8 mouse cellular contexts compared by ENCODE assay signal in genomic region chr1:79640151-79640550, GRCm38 (mm10). TPM values are rescaled to one million over a fixed set of nuclear protein-coding genes. Genes with fewer than 3 reads are reported as not detected.
DNase-seq lines count a peak whose midpoint lies in the region.

No protein-coding gene starts in this region.

- DNase-seq in urinary bladder, postnatal 10 days (ENCODE audit: low spot score), result peak; percentile 10
- DNase-seq in urinary bladder, postnatal 25 days (ENCODE audit: low spot score), result no peak
- DNase-seq in cerebellum, postnatal 36 days, result peak; percentile 67 to 76
- DNase-seq in gastrocnemius, postnatal 10 days, result peak; percentile 44
- peak; percentile 75 to 76 for DNase-seq in kidney, postnatal 4 days
- peak; percentile 45 for DNase-seq in lung, postnatal 36 days
- DNase-seq in right cerebral cortex, postnatal 14 days, result peak; percentile 74
- no peak for DNase-seq in spleen, postnatal 4 days (ENCODE audit: low spot score in 2 of 2)

RNA-seq across cellular contexts. Expression of gene Ap1s3, which starts 31.6 kb away (rescaled TPM):
- under 1 TPM in 1 of 2 experiments, not detected in 1; 0.14 TPM for total RNA-seq in gastrocnemius, postnatal 10 days (2021)

Comparison
In these comparisons a context has a peak if more than half of its experiments do, and no peak if none do; other contexts are left out.
1. DNase-seq: peak in urinary bladder, postnatal 10 days (single experiment), cerebellum, postnatal 36 days (2 of 2), gastrocnemius, postnatal 10 days (single experiment), kidney, postnatal 4 days (2 of 2), lung, postnatal 36 days (single experiment) and right cerebral cortex, postnatal 14 days (single experiment); none in urinary bladder, postnatal 25 days (single experiment) and spleen, postnatal 4 days (0 of 2).